Mouse (Mus musculus): Measurements from ENCODE around the gene Nlgn1. TPM values are rescaled to one million over a fixed set of nuclear protein-coding genes. Genes with fewer than 3 reads are reported as not detected.
A peak's percentile ranks its signal among the peaks of the same experiment; 100 is the strongest.

The Nlgn1 gene
- polyA plus RNA-seq, 1 experiment from 2014 or later = 1.6 TPM

DNA sequence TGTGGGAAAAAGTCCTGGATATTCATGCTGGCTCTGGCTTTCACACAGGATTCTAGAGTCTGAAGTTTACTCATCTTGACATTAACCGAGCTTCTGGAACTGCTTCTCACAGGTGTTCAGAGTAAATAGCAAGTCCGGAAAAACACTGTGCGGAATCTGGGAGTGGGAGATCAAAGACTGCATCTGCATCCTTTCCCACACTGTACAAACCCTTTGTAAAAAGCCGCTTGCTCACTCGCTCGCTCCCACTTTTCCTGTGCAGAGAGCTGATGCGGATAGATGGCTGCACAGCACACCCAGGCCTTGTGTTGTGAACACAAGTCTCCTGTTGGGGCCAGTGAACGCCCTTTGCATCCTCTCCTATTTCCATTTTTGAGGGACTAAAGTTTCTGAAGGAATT lies 165.5 kb downstream of the Nlgn1 start:
- Histone ChIP-seq H3K36me3 (ENCODE audit: control insufficient read depth, insufficient read depth, low read length) (no peaks in the 10 kb centered on the region), H3K27me3 (ENCODE audit: control insufficient read depth, insufficient read depth, low read length) (no peaks in the 10 kb centered on the region), H3K4me2 (ENCODE audit: low read depth, low read length) (no peak overlapping the region), H3K9me3 (replicated peaks; ENCODE audit: control insufficient read depth, low read length) (no peaks in the 10 kb centered on the region), H3K27ac (ENCODE audit: low read length) (no peak overlapping the region), H3K4me1 (ENCODE audit: control insufficient read depth, insufficient read depth, low read length) (no peaks in the 10 kb centered on the region), H3K4me3 (replicated peaks; ENCODE audit: low read length) (no peak overlapping the region), H3K9ac (ENCODE audit: low read length) (no peak overlapping the region)
- 53% methylated on average over 8 of the region's 8 CpGs for WGBS
- no peak for ATAC-seq (ENCODE audit: insufficient read depth, low FRiP score)

DNA sequence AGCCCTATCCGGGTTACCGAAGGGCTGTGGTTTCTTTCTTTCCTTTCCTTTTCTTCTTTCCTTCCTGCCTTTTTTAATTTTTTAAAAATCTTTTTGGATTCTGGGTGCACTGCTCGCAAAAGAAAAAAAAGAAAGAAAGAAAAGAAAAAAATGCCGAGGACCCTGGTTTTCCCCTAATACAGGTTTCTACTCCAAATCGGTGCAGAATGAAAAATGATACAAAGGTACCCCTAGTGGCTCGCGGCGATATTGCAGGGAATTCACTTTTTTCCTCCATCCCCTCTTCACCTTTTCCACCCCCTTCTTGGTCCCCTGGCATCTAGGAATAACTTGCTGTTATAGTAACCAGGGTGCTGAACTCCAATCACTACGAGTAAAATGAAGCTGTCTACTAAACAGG lies 178.5 kb downstream of the Nlgn1 start:
- Histone ChIP-seq H3K27me3 (ENCODE audit: control insufficient read depth, insufficient read depth, low read length) (no peaks in the 10 kb centered on the region), H3K27ac (ENCODE audit: low read length) (no peak overlapping the region), H3K9ac (ENCODE audit: low read length) (0 out of 2 replicates have a peak overlapping the region, but pooled peaks have one; percentile 64), H3K36me3 (ENCODE audit: control insufficient read depth, insufficient read depth, low read length) (no peaks in the 10 kb centered on the region), H3K4me2 (ENCODE audit: low read depth, low read length) (peak overlapping the region; percentile 81), H3K4me1 (ENCODE audit: control insufficient read depth, insufficient read depth, low read length) (peaks cover 6% of the 10 kb centered on the region; the same call in 1 of the 2 replicates), H3K9me3 (replicated peaks; ENCODE audit: control insufficient read depth, low read length) (no peaks in the 10 kb centered on the region), H3K4me3 (replicated peaks; ENCODE audit: low read length) (peak overlapping the region; percentile 54)
- WGBS = under 1% methylated on average over 9 of the region's 9 CpGs
- no peak for ATAC-seq (ENCODE audit: insufficient read depth, low FRiP score)

- peak overlapping the region; percentile 54 for H3K4me3 ChIP-seq (replicated peaks; ENCODE audit: low read length)
- H3K27ac ChIP-seq (ENCODE audit: low read length) = no peak overlapping the region
- WGBS = under 1% methylated on average over 31 of the region's 31 CpGs
- ATAC-seq (ENCODE audit: insufficient read depth, low FRiP score) = no peak
- H3K4me2 ChIP-seq (ENCODE audit: low read depth, low read length) = peak overlapping the region; percentile 81
- peak overlapping the region; percentile 64 for H3K9ac ChIP-seq (ENCODE audit: low read length)
- no peaks in the 10 kb centered on the region for H3K27me3 ChIP-seq (ENCODE audit: control insufficient read depth, insufficient read depth, low read length)
- no peaks in the 10 kb centered on the region for H3K36me3 ChIP-seq (ENCODE audit: control insufficient read depth, insufficient read depth, low read length)
- peaks cover 6% of the 10 kb centered on the region; the same call in 1 of the 2 replicates for H3K4me1 ChIP-seq (ENCODE audit: control insufficient read depth, insufficient read depth, low read length)
- no peaks in the 10 kb centered on the region for H3K9me3 ChIP-seq (replicated peaks; ENCODE audit: control insufficient read depth, low read length)
Observed at GRCm38 (mm10) chr3:26153036-26153741, 179.1 kb downstream of the Nlgn1 start.

- peak overlapping the region; percentile 64 for H3K9ac ChIP-seq (ENCODE audit: low read length)
- ATAC-seq (ENCODE audit: insufficient read depth, low FRiP score) = no peak
- H3K27me3 ChIP-seq (ENCODE audit: control insufficient read depth, insufficient read depth, low read length) = no peaks in the 10 kb centered on the region
- peak overlapping the region; percentile 81 for H3K4me2 ChIP-seq (ENCODE audit: low read depth, low read length)
- H3K36me3 ChIP-seq (ENCODE audit: control insufficient read depth, insufficient read depth, low read length) = no peaks in the 10 kb centered on the region
- no peak overlapping the region for H3K27ac ChIP-seq (ENCODE audit: low read length)
- H3K4me1 ChIP-seq (ENCODE audit: control insufficient read depth, insufficient read depth, low read length) = peaks cover 6% of the 10 kb centered on the region; the same call in 1 of the 2 replicates
- 4% methylated on average over 10 of the region's 10 CpGs for whole genome bisulfite sequencing
- peak overlapping the region; percentile 54 for H3K4me3 ChIP-seq (replicated peaks; ENCODE audit: low read length)
- no peaks in the 10 kb centered on the region for H3K9me3 ChIP-seq (replicated peaks; ENCODE audit: control insufficient read depth, low read length)
Observed at GRCm38 (mm10) chr3:26152510-26153035, 179.7 kb downstream of the Nlgn1 start.

DNA sequence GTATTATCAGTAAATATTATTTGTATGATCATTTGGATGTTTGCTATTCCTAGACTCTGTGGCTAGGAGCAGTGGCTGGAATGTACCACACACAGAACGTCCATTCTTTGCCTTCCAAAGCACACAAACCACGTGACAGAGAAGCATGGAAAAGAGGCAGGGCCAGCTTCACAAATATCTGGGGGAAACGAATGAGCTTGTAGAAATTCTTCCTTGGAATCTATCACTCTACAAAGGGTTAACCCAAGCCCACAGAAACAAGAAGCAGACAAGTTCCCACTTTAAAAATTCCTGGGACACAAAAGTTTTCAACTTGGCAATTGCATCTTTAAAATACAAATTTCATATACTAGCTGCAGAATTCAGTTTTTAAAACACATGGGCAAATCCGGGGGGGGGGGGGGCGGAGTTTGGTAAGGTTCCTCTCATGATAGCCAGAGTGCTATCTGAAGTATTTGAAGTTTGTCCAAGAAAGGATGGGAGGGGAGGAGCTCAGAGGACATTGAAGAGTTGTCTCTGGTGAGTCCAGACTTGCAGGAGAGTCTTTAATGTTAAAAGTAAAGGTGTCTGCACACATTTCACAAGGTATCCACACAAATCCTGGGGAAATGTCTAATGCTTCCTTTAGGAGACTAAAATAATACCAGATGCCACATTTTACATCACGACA lies 180.8 kb downstream of the Nlgn1 start:
- no peak for ATAC-seq (ENCODE audit: insufficient read depth, low FRiP score)
- Histone ChIP-seq H3K4me3 (replicated peaks; ENCODE audit: low read length) (no peak overlapping the region), H3K36me3 (ENCODE audit: control insufficient read depth, insufficient read depth, low read length) (no peaks in the 10 kb centered on the region), H3K27ac (ENCODE audit: low read length) (no peak overlapping the region), H3K9ac (ENCODE audit: low read length) (no peak overlapping the region), H3K9me3 (replicated peaks; ENCODE audit: control insufficient read depth, low read length) (no peaks in the 10 kb centered on the region), H3K27me3 (ENCODE audit: control insufficient read depth, insufficient read depth, low read length) (no peaks in the 10 kb centered on the region), H3K4me1 (ENCODE audit: control insufficient read depth, insufficient read depth, low read length) (peaks cover 6% of the 10 kb centered on the region; the same call in 1 of the 2 replicates), H3K4me2 (ENCODE audit: low read depth, low read length) (no peak overlapping the region)
- 29% methylated on average over 6 of the region's 6 CpGs for WGBS

DNA sequence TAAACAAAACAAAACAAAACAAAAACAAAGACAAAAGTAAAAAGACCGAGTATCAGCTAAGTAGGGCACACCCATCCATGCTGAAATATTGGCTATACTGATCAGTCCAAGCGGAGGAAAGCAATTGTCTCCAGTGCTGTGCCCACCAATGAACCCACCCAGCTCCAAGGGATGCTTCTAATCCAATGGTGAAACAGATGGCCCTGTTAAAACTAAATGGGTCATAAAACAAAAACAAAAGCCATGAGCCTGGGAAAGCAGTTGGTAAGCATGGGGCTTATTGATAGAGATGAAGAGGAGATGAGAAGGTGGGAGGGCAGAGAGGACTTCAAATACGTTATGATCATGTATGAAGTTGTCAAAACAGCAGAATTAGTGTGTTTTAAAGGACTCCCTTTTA lies 186.1 kb downstream of the Nlgn1 start:
- WGBS = 75% methylated on average over 3 of the region's 3 CpGs
- no peak overlapping the region for H3K9ac ChIP-seq (ENCODE audit: low read length)
- H3K27ac ChIP-seq (ENCODE audit: low read length) = no peak overlapping the region
- no peaks in the 10 kb centered on the region for H3K4me1 ChIP-seq (ENCODE audit: control insufficient read depth, insufficient read depth, low read length)
- H3K4me3 ChIP-seq (replicated peaks; ENCODE audit: low read length) = no peak overlapping the region
- H3K4me2 ChIP-seq (ENCODE audit: low read depth, low read length) = no peak overlapping the region
- ATAC-seq (ENCODE audit: insufficient read depth, low FRiP score) = no peak
- H3K36me3 ChIP-seq (ENCODE audit: control insufficient read depth, insufficient read depth, low read length) = no peaks in the 10 kb centered on the region
- no peaks in the 10 kb centered on the region for H3K27me3 ChIP-seq (ENCODE audit: control insufficient read depth, insufficient read depth, low read length)
- no peaks in the 10 kb centered on the region for H3K9me3 ChIP-seq (replicated peaks; ENCODE audit: control insufficient read depth, low read length)

DNA sequence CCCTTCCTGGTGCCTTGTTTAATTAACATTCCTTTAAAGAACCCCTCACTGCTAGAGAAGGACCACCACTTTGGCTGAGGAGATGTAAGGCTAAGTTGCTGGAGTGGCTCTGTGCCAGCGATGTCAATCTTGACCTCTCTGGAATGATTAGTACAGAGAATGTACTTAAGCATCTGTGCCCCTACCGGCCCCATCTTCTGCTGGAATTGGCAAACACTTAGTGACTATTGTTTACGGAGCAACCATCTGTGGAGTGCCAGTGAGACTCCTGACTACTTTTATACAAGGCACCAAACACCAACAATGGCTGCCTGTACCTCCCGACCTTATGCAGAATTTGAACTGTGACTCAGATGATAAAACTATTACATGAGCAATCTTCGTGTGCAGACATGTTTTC lies 186.8 kb downstream of the Nlgn1 start:
- Histone ChIP-seq H3K27me3 (ENCODE audit: control insufficient read depth, insufficient read depth, low read length) (no peaks in the 10 kb centered on the region), H3K4me3 (replicated peaks; ENCODE audit: low read length) (no peak overlapping the region), H3K9me3 (replicated peaks; ENCODE audit: control insufficient read depth, low read length) (no peaks in the 10 kb centered on the region), H3K36me3 (ENCODE audit: control insufficient read depth, insufficient read depth, low read length) (no peaks in the 10 kb centered on the region), H3K4me1 (ENCODE audit: control insufficient read depth, insufficient read depth, low read length) (no peaks in the 10 kb centered on the region), H3K4me2 (ENCODE audit: low read depth, low read length) (no peak overlapping the region), H3K9ac (ENCODE audit: low read length) (no peak overlapping the region), H3K27ac (ENCODE audit: low read length) (no peak overlapping the region)
- 67% methylated on average over 5 of the region's 5 CpGs for WGBS
- ATAC-seq (ENCODE audit: insufficient read depth, low FRiP score) = no peak

GRCm38 (mm10) chr3:26141590-26141989 lies 190.7 kb downstream of the Nlgn1 start:
- Histone ChIP-seq H3K4me1 (ENCODE audit: control insufficient read depth, insufficient read depth, low read length) (no peaks in the 10 kb centered on the region), H3K9ac (ENCODE audit: low read length) (no peak overlapping the region), H3K27me3 (ENCODE audit: control insufficient read depth, insufficient read depth, low read length) (no peaks in the 10 kb centered on the region), H3K4me2 (ENCODE audit: low read depth, low read length) (no peak overlapping the region), H3K27ac (ENCODE audit: low read length) (no peak overlapping the region), H3K36me3 (ENCODE audit: control insufficient read depth, insufficient read depth, low read length) (no peaks in the 10 kb centered on the region), H3K9me3 (replicated peaks; ENCODE audit: control insufficient read depth, low read length) (no peaks in the 10 kb centered on the region), H3K4me3 (replicated peaks; ENCODE audit: low read length) (no peak overlapping the region)
- WGBS = 92% methylated on average over 3 of the region's 3 CpGs
- ATAC-seq (ENCODE audit: insufficient read depth, low FRiP score) = no peak
